25 mouse cellular contexts compared by ENCODE assay signal in the genomic region with DNA sequence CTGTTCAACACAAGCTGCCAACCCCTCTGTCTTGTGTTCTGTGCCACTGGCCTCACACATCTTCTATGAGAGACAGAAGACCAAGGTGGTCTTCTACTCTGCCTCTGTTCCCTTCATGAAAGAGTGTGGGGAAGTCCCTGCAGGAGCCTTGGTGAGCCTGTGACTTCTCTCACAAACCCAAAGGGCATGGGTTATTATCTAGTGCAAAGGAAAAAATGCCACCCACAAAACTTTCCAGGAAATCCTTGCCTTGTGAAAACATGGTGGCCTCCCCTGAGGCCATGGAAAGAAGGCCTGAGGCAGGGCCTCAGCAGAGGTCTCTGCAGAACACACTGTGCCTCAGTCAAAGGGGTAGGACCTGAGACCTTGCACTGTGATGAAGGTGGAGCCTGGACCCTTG. TPM values are rescaled to one million over a fixed set of nuclear protein-coding genes. Genes with fewer than 3 reads are reported as not detected.
DNase-seq lines count a peak whose midpoint lies in the region; TF ChIP-seq lines count a peak whose summit lies in the region.
"Had no signal": no experiment of that assay in that cellular context is flagged by ENCODE, and none has a peak within 500 bp of the region (broad histone marks: within the 10 kb centered on the region; RNA-seq: fewer than 3 reads in every experiment).

No protein-coding gene starts in this region.

- peak overlapping the region; percentile 95 for H3K27ac ChIP-seq in thymus, adult 2 months (ENCODE audit: control insufficient read depth, insufficient read depth, low read length)
- H3K27ac ChIP-seq in macrophage: peak overlapping the region; percentile 97
- H3K27ac ChIP-seq: forebrain, embryonic 12.5 days; hindbrain, embryonic 12.5 days; hindbrain, postnatal 0 days; kidney, embryonic 15.5 days; liver, embryonic 12.5 days; stomach, postnatal 0 days had no signal

- TF ChIP-seq POLR2A in thymus, adult 2 months (IDR thresholded peaks at IDR 0.05; ENCODE audit: control insufficient read depth, extremely low read depth, insufficient read depth, low read length, poor library complexity): no peak

- no peak for TF ChIP-seq CTCF in thymus, adult 2 months (IDR thresholded peaks at IDR 0.05; ENCODE audit: borderline replicate concordance, control insufficient read depth, extremely low read depth, insufficient read depth, low read length, poor library complexity)

- H3K4me3 ChIP-seq in thymus, adult 2 months (ENCODE audit: control insufficient read depth, insufficient read depth, low read length): no peak overlapping the region
- H3K4me3 ChIP-seq in macrophage (ENCODE audit: inconsistent target): no peak overlapping the region
- H3K4me3 ChIP-seq: erythroblast, embryonic 14.5 days; forebrain, embryonic 12.5 days; hindbrain, embryonic 12.5 days; kidney, embryonic 15.5 days; liver, embryonic 12.5 days had no signal

- peak; percentile 20 for DNase-seq in cerebellum, adult 9-11 months
- no peak for DNase-seq in cerebellum, adult 11-12 months
- no peak for DNase-seq in thymus, adult 2 months
- no peak for DNase-seq in thymus, adult 18-20 months
- DNase-seq in adipocyte (ENCODE audit: low spot score): peak; percentile 49
- no peak for DNase-seq in lung, postnatal 25 days (ENCODE audit: low spot score)
- DNase-seq in frontal cortex, postnatal 14 days (ENCODE audit: low spot score in 2 of 2): no peak
- DNase-seq: adrenal gland, postnatal 10 days; cerebellum, adult 18-20 months; gastrocnemius, postnatal 25 days; heart, postnatal 36 days; kidney, adult 18-20 months; kidney, postnatal 25 days; liver, postnatal 0 days; right cerebral cortex, postnatal 4 days had no signal

- H3K27me3 ChIP-seq in thymus, adult 2 months (ENCODE audit: control insufficient read depth, insufficient read depth, low read length): no peaks in the 10 kb centered on the region
- H3K27me3 ChIP-seq: forebrain, embryonic 12.5 days; hindbrain, embryonic 12.5 days; kidney, embryonic 15.5 days had no signal

- H3K4me1 ChIP-seq in thymus, adult 2 months (replicated peaks; ENCODE audit: control insufficient read depth, insufficient read depth, low read length): peaks cover 60% of the 10 kb centered on the region

- H3K36me3 ChIP-seq in thymus, adult 2 months (ENCODE audit: control insufficient read depth, insufficient read depth, low read length): no peaks in the 10 kb centered on the region
- no peaks in the 10 kb centered on the region for H3K36me3 ChIP-seq in macrophage (ENCODE audit: inconsistent target)
- H3K36me3 ChIP-seq: forebrain, embryonic 12.5 days; hindbrain, embryonic 12.5 days; kidney, embryonic 15.5 days; liver, embryonic 12.5 days had no signal

- H3K79me2 ChIP-seq in macrophage (ENCODE audit: inconsistent target): no peaks in the 10 kb centered on the region

RNA-seq across cellular contexts. Expression of a gene that starts 9.7 kb away (rescaled TPM):
- 27.7 and 30.1 TPM in 2 replicates for polyA plus RNA-seq in thymus, adult 2 months (2012; rRNA removed)
- total RNA-seq in macrophage (2018; cell fraction: chromatin; rRNA removed): 10 to 100 TPM in 4 of 26 experiments, 1 to 10 TPM in 22; 1.3 to 20.8 (median 4.7) TPM
- 1 to 10 TPM in 25 of 26 experiments, under 1 TPM in 1; 0.95 to 8.6 (median 2.9) TPM for total RNA-seq in macrophage (2018; cell fraction: cytosol; rRNA removed)
- total RNA-seq in macrophage (2018; cell fraction: nucleus; rRNA removed): 10 to 100 TPM in 15 of 26 experiments, 1 to 10 TPM in 11; 2.1 to 34.0 (median 11.5) TPM
- polyA plus RNA-seq in macrophage (2018): 1.5 to 1.8 TPM (median 1.5 TPM) in 3 replicates
- polyA plus RNA-seq: erythroblast, embryonic 14.5 days had no signal

RNA-seq across cellular contexts. Expression of a gene that starts 13.8 kb away (rescaled TPM):
- polyA plus RNA-seq in thymus, adult 2 months (2012; rRNA removed): 549 and 565 TPM in 2 replicates
- total RNA-seq in macrophage (2018; cell fraction: chromatin; rRNA removed): 10 to 100 TPM in 18 of 26 experiments, 1 to 10 TPM in 8; 2.5 to 44.4 (median 21.1) TPM
- total RNA-seq in macrophage (2018; cell fraction: cytosol; rRNA removed): 100 to 1,000 TPM in 2 of 26 experiments, 10 to 100 TPM in 24; 45.5 to 121 (median 68.1) TPM
- total RNA-seq in macrophage (2018; cell fraction: nucleus; rRNA removed): 100 to 1,000 TPM in 11 of 26 experiments, 10 to 100 TPM in 15; 14.7 to 155 (median 90.6) TPM
- 49.3 to 211 TPM (median 83.5 TPM) in 3 replicates for polyA plus RNA-seq in macrophage (2018)
- polyA plus RNA-seq: erythroblast, embryonic 14.5 days; heart, embryonic 11.5 days; neural tube, embryonic 11.5 days had no signal

RNA-seq across cellular contexts. Expression of a gene that starts 18.1 kb away (rescaled TPM):
- polyA plus RNA-seq in thymus, adult 2 months (2012; rRNA removed): 1,595 and 1,797 TPM in 2 replicates
- total RNA-seq in macrophage (2018; cell fraction: chromatin; rRNA removed): 100 to 1,000 TPM in 24 of 26 experiments, 10 to 100 TPM in 2; 64.6 to 536 (median 324) TPM
- total RNA-seq in macrophage (2018; cell fraction: cytosol; rRNA removed): 1,000 to 10,000 TPM; 1,151 to 2,439 (median 1,695) TPM
- total RNA-seq in macrophage (2018; cell fraction: nucleus; rRNA removed): 1,000 to 10,000 TPM in 7 of 26 experiments, 100 to 1,000 TPM in 19; 360 to 1,431 (median 727) TPM
- polyA plus RNA-seq in macrophage (2018): 540 to 1,227 TPM (median 1,212 TPM) in 3 replicates

RNA-seq across cellular contexts. Expression of a gene that starts 29.3 kb away (rescaled TPM):
- 404 and 428 TPM in 2 replicates for polyA plus RNA-seq in thymus, adult 2 months (2012; rRNA removed)
- 100 to 1,000 TPM in 3 of 26 experiments, 10 to 100 TPM in 23; 17.4 to 116 (median 64.8) TPM for total RNA-seq in macrophage (2018; cell fraction: chromatin; rRNA removed)
- total RNA-seq in macrophage (2018; cell fraction: cytosol; rRNA removed): 100 to 1,000 TPM; 202 to 285 (median 260) TPM
- total RNA-seq in macrophage (2018; cell fraction: nucleus; rRNA removed): 100 to 1,000 TPM in 15 of 26 experiments, 10 to 100 TPM in 11; 48.2 to 153 (median 112) TPM
- polyA plus RNA-seq in macrophage (2018): 179 to 203 TPM (median 199 TPM) in 3 replicates

RNA-seq across cellular contexts. Expression of a gene that starts 38.1 kb away (rescaled TPM):
- 136 and 138 TPM in 2 replicates for polyA plus RNA-seq in thymus, adult 2 months (2012; rRNA removed)
- total RNA-seq in macrophage (2018; cell fraction: chromatin; rRNA removed): 100 to 1,000 TPM in 12 of 26 experiments, 10 to 100 TPM in 14; 15.9 to 245 (median 96.3) TPM
- 100 to 1,000 TPM in 22 of 26 experiments, 10 to 100 TPM in 4; 80.6 to 184 (median 135) TPM for total RNA-seq in macrophage (2018; cell fraction: cytosol; rRNA removed)
- total RNA-seq in macrophage (2018; cell fraction: nucleus; rRNA removed): 100 to 1,000 TPM in 22 of 26 experiments, 10 to 100 TPM in 4; 50.7 to 342 (median 209) TPM
- 20.0 to 195 TPM (median 70.2 TPM) in 3 replicates for polyA plus RNA-seq in macrophage (2018)

Comparison
In these comparisons a context has a peak if more than half of its experiments do, and no peak if none do; other contexts are left out.
1. DNase-seq: peak in cerebellum, adult 9-11 months (single experiment) and adipocyte (single experiment); none in cerebellum, adult 11-12 months (single experiment), thymus, adult 2 months (single experiment), thymus, adult 18-20 months (0 of 2), lung, postnatal 25 days (single experiment) and frontal cortex, postnatal 14 days (0 of 2).
2. RNA of a gene that starts 9.7 kb away (polyA plus RNA-seq): 27.7 to 30.1 TPM in thymus, adult 2 months; 1.5 to 1.8 TPM in macrophage; every median in the first group is over 10 times any median in the second.